Mouse (Mus musculus) bone marrow macrophage, adult 2 months (primary cell): ENCODE data around the gene Gm28051. TPM values are rescaled to one million over a fixed set of nuclear protein-coding genes. Genes with fewer than 3 reads are reported as not detected.
A peak's percentile ranks its signal among the peaks of the same experiment; 100 is the strongest.

Source experiments
- H3K27ac ChIP-seq: 2 replicates; pipeline ENCODE4 v1.5.1; 2012; ENCODE audit warnings: low read depth, low read length; ENCODE audit not compliant: insufficient read depth
- H3K4me1 ChIP-seq: 2 replicates; pipeline ENCODE4 v1.6.1; 2012; ENCODE audit warnings: low read length; ENCODE audit not compliant: control insufficient read depth, insufficient read depth
- H3K4me3 ChIP-seq: 2 replicates; pipeline ENCODE4 v1.5.1; 2012; ENCODE audit warnings: mild to moderate bottlenecking, low read length, moderate library complexity; ENCODE audit not compliant: insufficient read depth
- CTCF ChIP-seq: IDR thresholded peaks from 2 replicates; pipeline ENCODE4 v1.5.1; 2012; ENCODE audit warnings: low read depth, mild to moderate bottlenecking, low read length, moderate library complexity
- POLR2A ChIP-seq: IDR thresholded peaks from 2 replicates; pipeline ENCODE4 v1.6.1; 2012; ENCODE audit warnings: mild to moderate bottlenecking, low read depth, low read length, borderline replicate concordance
- polyA plus RNA-seq: library from polyadenylated mRNA; stranded (reverse); fragments of >200 nt; gene quantifications from 2 replicates; pipeline ENCODE4 v1.2.4, GENCODE M21; 2012; ENCODE audit not compliant: missing spikeins, insufficient read depth, insufficient read length

Gm28051 gene
- polyA plus RNA-seq, 1 experiment, result not detected

DNA sequence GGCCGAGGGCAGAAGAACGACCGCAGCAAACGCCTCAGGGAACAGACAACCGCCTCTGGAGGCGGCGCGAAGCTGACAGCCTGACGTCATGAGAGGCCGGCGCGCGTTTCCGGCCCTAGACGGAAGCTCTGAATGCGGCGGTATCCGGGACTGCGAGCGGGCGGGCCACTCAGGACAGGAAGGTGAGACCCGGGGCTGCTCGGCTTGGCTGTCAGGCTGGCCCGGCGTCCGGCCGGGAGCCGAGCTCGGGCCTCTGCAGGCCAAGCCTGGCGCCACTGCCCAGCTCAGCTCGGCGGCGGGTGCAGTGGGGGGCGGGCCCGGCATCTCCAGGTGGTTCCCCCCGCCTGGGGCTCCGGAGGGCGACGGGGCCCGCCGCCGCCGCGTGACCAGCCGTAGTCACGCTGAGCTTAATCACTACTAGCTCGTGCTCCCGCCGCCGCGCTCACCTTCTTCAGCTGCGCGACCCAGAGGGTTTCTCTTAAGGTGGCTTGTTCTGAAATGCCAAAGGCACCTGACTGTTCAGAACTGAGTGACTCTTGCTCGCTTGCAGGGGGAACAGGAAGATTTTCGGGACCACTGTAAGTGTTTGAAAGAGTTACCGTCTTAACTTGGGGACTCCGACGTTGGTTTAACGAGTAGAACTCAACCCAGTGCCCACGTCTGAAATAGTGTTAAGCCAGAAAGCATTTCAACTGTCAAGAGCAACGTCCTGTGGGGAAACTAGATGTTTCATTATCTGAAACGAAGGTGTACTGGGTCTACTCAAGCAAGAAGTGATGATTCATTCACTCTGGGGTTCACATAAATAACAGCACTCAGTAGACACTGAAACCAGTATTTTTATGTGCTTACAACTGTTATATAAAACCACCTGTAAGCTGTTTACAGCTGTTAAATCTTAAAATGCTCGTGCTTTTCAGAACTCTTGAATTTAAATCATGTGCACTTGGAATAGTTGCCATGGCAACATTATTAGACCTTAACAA lies 13.7 kb downstream of the Gm28051 start, which contains the start of the genes Moap1 and Tmem251:
TSS of gene Moap1 (minus strand) at position 73 of the 986 bp plus-strand sequence.
TSS of gene Tmem251 (plus strand) at position 174 of the 986 bp plus-strand sequence.
- Histone ChIP-seq H3K4me3 (peak within 1 kb of the TSS; percentile 73), H3K4me1 (peaks cover 31% of the 10 kb centered on the region), H3K27ac (peak within 1 kb of the TSS; percentile 79)
- TF ChIP-seq POLR2A (no peak), CTCF (no peak)

DNA sequence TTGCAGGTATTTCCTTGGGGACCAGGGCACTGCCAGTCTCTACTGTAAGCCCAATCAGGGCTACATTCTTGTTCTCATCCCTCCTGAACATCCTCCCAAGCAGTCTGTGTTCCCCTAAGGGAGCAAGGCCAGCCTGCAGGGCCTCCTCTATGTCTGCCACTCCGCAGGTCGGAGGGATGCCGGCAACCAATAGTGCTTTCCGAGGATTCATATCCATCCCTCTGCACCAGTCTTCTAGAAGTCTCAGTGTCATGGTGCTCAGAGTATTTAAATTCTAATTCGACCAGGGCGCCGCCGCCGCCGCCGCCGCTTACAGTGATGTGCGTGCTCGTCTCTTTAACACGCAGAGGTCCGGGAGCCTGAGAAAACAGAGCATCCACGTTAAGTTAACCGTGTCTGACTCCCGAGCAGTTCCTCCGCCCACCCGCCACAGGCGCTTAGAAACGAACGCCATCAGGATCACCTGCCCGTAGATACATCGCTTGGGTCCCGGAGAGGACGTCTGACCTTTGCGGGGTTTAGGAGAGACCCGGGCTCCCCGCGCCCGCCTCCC lies 14.5 kb downstream of the Gm28051 start:
- TF ChIP-seq CTCF, result no peak
- TF ChIP-seq POLR2A, result no peak
- peaks cover 25% of the 10 kb centered on the region for H3K4me1 ChIP-seq
- peak overlapping the region; percentile 73 for H3K4me3 ChIP-seq
- peak overlapping the region; percentile 45; the same call in 1 of the 2 replicates for H3K27ac ChIP-seq

DNA sequence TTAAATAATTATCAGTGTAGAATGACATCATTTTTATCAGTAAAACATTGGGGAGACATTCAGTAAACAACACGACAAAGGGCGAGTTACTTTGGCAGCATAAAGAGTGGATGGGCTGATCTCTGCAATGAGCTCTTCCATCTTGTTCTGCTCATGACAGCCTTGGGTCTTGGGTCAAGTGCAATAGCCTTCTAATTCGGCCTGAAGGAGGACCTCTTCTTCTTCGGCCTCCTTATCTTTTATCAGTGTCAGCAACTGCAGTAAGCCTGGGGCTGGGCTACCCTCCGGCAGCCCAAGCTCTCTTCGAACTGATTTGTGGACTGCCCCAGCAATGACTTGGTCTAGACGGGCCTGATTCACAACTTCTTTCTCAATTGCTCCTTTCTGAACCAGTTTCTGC lies 15.5 kb downstream of the Gm28051 start:
- Histone ChIP-seq H3K27ac (no peak overlapping the region), H3K4me3 (no peak overlapping the region), H3K4me1 (peaks cover 17% of the 10 kb centered on the region)
- TF ChIP-seq CTCF (no peak), POLR2A (no peak)

DNA sequence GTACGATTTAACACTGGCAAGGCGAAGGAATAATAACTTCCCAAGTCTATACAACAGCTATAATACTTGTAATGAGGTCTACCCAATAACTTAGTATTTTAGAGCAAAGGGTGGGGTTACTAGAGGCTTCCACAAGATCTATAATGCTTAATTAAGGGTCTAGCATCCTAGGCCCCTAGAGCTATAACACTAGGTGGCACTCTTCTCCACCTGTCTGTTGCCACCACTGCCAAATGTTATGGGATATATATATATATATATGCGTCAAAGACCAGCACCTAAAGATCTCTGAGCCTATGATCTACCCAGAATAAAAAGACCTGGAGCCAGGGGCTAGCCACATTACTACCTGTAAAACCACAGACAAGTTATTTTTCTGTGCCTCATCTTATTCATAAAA lies 17.3 kb downstream of the Gm28051 start:
- TF ChIP-seq CTCF (no peak), POLR2A (no peak)
- H3K4me1 ChIP-seq, result peaks cover 7% of the 10 kb centered on the region
- no peak overlapping the region for H3K27ac ChIP-seq
- H3K4me3 ChIP-seq, result no peak overlapping the region

DNA sequence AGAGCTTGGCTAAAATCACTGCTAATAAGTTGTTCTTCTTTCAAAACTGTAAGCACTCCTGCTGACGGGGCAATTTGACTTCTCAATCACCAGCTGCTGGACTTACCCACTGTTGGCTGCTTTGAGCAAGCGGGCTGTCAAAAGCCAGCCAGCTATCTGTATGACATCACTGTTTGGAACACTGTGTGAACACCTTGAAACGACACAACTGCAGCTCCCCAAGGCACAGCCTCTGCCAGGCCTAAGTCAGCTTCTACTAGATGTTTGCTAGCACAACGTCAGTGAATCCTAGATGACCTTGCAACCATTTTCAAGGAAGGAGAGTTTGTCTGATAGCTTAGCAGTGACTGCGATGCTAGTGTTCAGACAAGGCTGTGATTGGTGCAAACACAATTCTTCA lies 18.5 kb downstream of the Gm28051 start:
- Histone ChIP-seq H3K4me1 (peaks cover 4% of the 10 kb centered on the region; the same call in 1 of the 2 replicates), H3K4me3 (no peak overlapping the region), H3K27ac (no peak overlapping the region)
- TF ChIP-seq POLR2A (no peak), CTCF (no peak)

DNA sequence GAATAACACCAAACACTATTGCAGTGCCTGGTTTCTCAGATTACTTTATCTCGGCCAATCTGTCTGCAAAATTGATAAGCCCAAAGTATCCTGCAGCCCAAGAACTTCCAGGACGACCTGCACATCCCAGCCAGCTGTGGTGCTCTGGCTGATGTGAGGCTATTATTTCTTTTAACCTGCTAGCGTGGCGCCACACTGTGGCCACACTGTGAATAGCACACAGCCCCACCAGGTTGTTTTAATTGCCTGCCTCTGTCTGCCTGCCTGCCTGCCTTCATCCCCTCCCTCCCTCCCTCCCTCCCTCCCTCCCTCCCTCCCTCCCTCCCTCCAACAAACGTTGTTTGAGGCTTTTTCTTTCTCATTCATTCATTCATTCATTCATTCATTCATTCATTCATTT lies 24.2 kb downstream of the Gm28051 start:
- Histone ChIP-seq H3K4me1 (peaks cover 5% of the 10 kb centered on the region), H3K27ac (no peak overlapping the region), H3K4me3 (no peak overlapping the region)
- no peak for TF ChIP-seq POLR2A
- peak; percentile 65 for TF ChIP-seq CTCF

DNA sequence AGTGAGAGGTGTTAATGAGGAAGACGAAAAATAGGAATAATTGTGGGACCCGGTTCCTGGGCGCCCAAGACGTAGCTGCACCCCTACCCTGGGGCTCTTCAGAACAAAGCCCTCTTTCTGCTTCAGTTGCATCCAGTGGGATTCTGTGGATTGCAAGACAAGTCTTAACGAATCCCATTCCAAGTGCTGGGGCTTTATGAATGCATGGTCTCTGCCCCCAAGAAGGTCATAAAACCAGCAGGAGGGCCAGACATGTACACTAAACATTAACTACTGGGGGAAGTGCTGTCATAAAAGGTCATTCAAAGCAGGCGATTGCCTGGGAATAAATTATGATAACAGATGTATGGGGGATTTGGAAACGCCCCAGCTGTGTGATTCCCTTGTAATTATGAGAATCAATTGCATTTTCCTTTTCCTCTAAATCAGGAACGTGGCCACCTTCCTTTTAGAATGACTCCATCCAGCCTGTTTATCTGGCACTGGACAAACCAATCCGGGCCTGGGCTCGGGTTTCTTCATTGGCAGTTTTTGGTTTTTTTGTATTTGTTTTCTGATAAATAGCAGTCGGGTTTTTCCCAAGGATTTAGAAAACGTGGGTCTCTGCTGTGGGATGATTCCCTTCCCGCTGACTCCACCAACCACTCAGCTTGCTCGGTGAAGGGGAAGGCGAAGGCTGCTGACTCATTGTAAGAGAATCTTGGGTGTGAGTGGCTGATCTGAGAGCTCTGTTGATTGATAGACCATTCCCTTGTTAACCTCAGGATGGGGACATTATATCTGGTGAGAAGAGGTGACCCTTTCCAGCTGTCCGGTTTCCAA lies 26.6 kb downstream of the Gm28051 start:
- TF ChIP-seq CTCF (no peak), POLR2A (no peak)
- Histone ChIP-seq H3K4me1 (peaks cover 5% of the 10 kb centered on the region), H3K4me3 (no peak overlapping the region), H3K27ac (no peak overlapping the region)

DNA sequence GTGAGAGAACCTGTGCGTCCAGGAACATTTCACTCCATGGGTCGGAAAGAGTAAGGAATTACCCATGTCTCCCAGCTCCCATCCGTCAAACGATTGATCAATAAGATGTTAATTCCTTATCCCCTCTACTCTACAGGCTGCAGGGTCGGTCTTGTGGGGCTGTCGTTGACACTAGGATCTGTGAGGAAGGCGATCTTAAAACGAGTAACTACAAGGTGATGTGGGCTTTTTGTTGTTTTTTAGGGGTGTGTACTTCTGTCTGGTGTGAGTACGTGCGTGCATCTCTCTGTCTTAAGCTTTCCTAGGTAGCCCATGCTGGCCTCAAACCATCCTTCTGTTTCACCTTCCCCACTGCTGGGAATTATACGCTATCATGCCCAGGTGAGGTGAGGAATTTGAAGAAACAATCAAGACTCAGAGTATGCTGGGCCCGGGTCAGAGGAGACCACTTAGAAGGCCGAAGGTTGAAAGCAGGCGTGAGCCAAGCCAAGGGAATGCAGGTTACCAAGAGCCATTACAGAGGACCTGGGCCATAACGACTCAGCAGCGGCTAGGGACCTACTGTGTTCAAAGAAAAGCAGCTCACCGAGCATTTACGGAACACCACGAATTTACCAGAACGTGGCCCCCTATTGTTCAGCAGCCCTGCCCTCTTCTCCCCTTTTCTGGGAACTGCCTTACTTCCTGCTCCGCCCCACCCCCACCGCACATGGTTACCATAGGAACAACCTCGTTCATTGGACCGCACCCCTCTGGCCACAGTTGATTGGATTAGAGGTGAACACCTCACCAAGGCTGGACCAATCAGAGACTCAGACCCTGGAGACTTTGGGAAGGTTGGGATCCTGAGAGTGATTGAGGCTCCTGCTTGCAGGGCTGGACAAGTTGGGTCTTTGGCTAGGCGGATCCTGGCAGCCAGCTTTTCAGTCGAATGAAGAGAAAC lies 27.4 kb downstream of the Gm28051 start:
- Histone ChIP-seq H3K4me1 (peaks cover 5% of the 10 kb centered on the region), H3K4me3 (no peak overlapping the region), H3K27ac (no peak overlapping the region)
- TF ChIP-seq CTCF (no peak), POLR2A (no peak)
